Mouse (Mus musculus): ENCODE results near the gene Krt31. TPM values are rescaled to one million over a fixed set of nuclear protein-coding genes. Genes with fewer than 3 reads are reported as not detected.

Gene Krt31
- polyA plus RNA-seq (2016; fragmentation: Nextera tagmentation; extraction: Ambion mirVana), result not detected in 2 replicates

- H3K27ac ChIP-seq, result no peak within 1 kb of the TSS
- H3K27me3 ChIP-seq (ENCODE audit: insufficient read depth, poor library complexity, severe bottlenecking), result 0 out of 2 replicates have a peak, but pooled peaks cover 4% of the 10 kb centered on the region
- H3K9me3 ChIP-seq, result no peaks in the 10 kb centered on the region; the same call in 1 of the 2 replicates
- H3K4me1 ChIP-seq, result no peaks in the 10 kb centered on the region; the same call in 1 of the 2 replicates
- no peak for DNase-seq (ENCODE audit: low spot score)
- H3K36me3 ChIP-seq, result no peaks in the 10 kb centered on the region
- no peak within 1 kb of the TSS for H3K4me3 ChIP-seq
- 75% methylated on average over 3 of the region's 3 CpGs for WGBS
Measured at GRCm38 (mm10) chr11:100050451-100050850, at the start of gene Krt31. TSS of gene Krt31 (minus strand) at chr11:100050551.

DNA sequence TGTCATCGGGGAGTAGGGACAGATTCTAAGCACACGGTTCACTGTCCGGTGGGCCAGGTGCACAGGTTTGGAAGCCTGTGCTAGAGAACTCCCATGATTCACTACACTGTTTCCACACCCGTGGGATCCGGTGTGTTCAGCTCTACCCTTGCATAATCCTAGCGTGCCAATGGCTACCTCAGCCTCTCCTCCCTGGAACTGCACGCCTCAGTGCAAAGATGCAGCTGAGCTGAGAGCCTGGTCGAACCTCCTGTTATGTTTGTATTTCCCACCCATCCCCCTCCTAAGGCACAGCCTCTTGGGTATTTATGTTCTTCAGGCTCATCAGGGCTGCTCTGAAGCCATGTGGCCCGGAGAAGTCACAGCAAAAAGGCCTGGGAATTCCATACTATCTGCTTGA is 47.5 kb upstream of the Krt31 start:
- no peak for DNase-seq (ENCODE audit: low spot score)
- H3K36me3 ChIP-seq, result no peaks in the 10 kb centered on the region
- H3K4me3 ChIP-seq, result no peak overlapping the region
- peaks cover 11% of the 10 kb centered on the region for H3K4me1 ChIP-seq
- H3K9me3 ChIP-seq, result no peaks in the 10 kb centered on the region
- peak overlapping the region; percentile 23; the same call in 1 of the 2 replicates for H3K27ac ChIP-seq
- WGBS, result 69% methylated on average over 9 of the region's 9 CpGs
- peaks cover 14% of the 10 kb centered on the region; the same call in 1 of the 2 replicates for H3K27me3 ChIP-seq (ENCODE audit: insufficient read depth, poor library complexity, severe bottlenecking)

DNA sequence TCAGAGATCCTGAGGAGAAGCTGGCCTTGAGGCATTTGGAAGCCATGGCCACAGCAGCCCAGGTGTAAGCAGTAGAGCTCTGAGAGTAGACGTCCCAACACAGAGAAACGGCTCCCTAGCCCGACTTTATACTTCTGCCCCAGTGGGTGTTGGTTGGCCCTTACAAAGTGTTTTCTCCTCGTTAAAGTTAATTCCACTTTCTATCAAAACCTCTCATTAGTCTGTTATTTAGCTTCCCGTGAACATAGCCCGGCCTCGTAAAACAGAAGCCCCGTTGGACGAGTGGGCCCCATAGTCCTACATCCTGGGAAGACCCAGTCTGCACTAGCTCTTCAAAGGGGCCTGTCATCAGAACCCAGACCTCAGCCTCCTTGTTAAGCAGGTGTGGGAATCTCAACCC is 45.8 kb upstream of the Krt31 start, which contains the start of gene Krt35:
Gene Krt35, minus strand, starts transcription at position 101 of the 400 bp plus-strand sequence.
- Histone ChIP-seq H3K4me3 (no peak within 1 kb of the TSS), H3K27ac (no peak within 1 kb of the TSS), H3K4me1 (peaks cover 11% of the 10 kb centered on the region), H3K27me3 (ENCODE audit: insufficient read depth, poor library complexity, severe bottlenecking) (peaks cover 14% of the 10 kb centered on the region; the same call in 1 of the 2 replicates), H3K36me3 (no peaks in the 10 kb centered on the region), H3K9me3 (no peaks in the 10 kb centered on the region)
- no peak for DNase-seq (ENCODE audit: low spot score)
- WGBS, result 80% methylated on average over 9 of the region's 9 CpGs

DNA sequence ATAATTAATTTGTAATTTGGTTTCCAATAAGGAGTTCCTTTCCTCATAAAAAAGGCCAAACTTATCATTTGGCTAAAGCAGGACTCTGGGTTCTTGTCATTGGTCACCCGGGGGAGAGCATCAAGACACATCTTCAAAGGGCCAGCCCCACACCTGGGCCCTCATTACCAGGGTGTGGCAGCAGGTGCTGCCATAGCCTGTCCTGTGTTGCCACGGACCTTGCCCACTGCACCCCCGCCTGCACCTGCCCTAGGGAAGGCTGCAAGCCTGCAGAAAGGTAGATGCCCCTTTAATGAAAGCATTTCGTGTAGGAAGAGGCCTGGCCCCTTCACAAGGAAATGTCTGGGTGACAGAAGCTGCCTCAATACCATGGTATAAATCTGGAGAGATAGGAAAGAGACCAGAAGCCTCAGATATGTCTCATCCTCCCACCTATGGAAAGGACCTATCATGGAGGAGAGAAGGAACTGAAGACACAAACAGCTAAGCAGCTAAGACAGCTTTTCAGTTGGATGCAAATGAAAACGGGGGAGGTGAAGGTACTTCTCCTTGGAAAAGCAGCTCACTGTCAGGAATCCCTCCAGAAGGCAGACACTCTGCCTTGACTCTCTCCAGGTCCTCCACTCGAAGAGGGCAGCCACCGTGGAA is 38.2 kb upstream of the Krt31 start:
- H3K9me3 ChIP-seq, result no peaks in the 10 kb centered on the region
- no peak overlapping the region for H3K27ac ChIP-seq
- H3K27me3 ChIP-seq (ENCODE audit: insufficient read depth, poor library complexity, severe bottlenecking), result peaks cover 12% of the 10 kb centered on the region; the same call in 1 of the 2 replicates
- DNase-seq (ENCODE audit: low spot score), result no peak
- 59% methylated on average over 7 of the region's 7 CpGs for WGBS
- no peak overlapping the region for H3K4me3 ChIP-seq
- no peaks in the 10 kb centered on the region for H3K36me3 ChIP-seq
- H3K4me1 ChIP-seq, result no peaks in the 10 kb centered on the region

DNA sequence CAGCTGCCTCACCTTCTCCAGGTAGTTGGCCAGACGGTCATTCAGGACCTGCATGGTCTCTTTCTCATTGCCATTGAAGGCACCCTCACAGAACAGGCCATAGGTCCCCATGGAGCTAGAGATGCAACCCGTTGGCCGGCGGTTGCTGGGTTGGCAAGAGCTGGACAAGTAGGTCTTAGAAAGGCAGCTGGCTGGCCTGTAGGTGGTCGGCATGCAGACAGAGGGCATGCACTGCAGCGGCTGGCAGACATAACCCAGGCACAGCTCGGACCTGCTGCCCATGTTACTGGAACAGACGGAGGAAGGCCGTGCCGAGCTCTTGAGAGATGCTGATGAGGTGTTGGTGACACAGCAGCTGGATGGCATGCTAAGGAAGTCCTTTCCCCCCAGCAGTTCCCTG is 37.5 kb upstream of the Krt31 start, which contains the start of gene Krt32:
Gene Krt32, minus strand, starts transcription at position 366 of the 400 bp plus-strand sequence.
- no peaks in the 10 kb centered on the region for H3K36me3 ChIP-seq
- H3K9me3 ChIP-seq, result no peaks in the 10 kb centered on the region
- no peak for DNase-seq (ENCODE audit: low spot score)
- no peak within 1 kb of the TSS for H3K4me3 ChIP-seq
- peaks cover 6% of the 10 kb centered on the region; the same call in 1 of the 2 replicates for H3K27me3 ChIP-seq (ENCODE audit: insufficient read depth, poor library complexity, severe bottlenecking)
- no peaks in the 10 kb centered on the region for H3K4me1 ChIP-seq
- H3K27ac ChIP-seq, result no peak within 1 kb of the TSS
- WGBS, result 81% methylated on average over 10 of the region's 10 CpGs

DNA sequence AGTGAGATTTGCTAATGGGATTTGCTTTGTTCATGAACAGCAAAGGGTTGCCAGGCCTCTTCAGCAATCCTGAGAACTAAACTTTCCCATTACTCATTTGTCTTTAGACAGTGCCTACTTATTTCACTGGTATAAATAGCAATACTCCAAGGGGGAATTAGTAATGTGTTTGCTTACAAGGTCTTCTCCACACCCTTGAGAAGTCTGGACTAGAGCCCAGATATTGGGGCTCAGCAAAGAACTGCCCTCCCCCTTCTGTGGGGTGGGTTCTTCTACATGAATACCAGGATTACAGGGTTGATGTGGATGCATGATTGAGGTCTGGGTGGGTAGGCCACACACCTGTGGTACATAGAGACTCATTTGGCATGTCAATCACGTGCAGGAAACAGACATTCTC is 23.5 kb upstream of the Krt31 start:
- no peaks in the 10 kb centered on the region for H3K9me3 ChIP-seq
- no peak overlapping the region for H3K27ac ChIP-seq
- H3K4me3 ChIP-seq, result no peak overlapping the region
- no peaks in the 10 kb centered on the region; the same call in 1 of the 2 replicates for H3K27me3 ChIP-seq (ENCODE audit: insufficient read depth, poor library complexity, severe bottlenecking)
- no peak for DNase-seq (ENCODE audit: low spot score)
- H3K36me3 ChIP-seq, result no peaks in the 10 kb centered on the region
- 67% methylated on average over 1 of the region's 1 CpGs for WGBS
- no peaks in the 10 kb centered on the region for H3K4me1 ChIP-seq

DNA sequence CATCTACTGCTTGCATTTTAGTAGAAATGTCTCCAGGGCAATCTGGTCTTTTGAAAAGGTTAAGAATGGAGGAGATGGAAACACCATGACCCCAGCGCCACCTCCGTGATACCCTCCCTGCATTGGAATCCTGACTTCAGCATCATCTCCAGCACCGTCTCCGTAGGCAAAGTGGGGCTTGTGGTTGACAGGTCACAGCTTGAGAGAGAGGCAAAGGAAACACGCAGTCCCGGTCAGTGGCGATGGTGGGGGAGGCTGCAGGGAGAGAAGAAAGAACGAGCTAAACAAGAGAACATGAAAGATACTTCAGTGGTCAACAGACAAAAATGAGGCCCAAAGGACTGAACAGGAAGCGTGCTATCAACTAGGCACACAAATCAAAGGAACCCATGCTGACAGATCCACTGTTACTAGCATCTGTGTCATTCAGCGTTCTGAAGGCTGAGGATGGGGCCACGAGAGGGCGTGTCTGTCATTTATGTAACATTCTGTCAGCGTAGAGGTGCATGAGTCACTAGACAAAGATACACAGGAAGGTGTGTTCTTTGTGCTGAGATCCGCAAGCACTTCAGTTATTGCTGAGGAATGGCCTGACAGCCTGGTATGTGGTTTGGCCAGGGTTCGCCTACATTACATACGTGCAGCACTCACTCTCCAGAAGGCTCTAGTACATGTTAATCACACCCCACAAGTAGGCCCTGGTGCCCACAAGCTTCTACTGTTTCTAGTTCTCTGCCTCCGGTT is 17.1 kb upstream of the Krt31 start:
- Histone ChIP-seq H3K4me3 (no peak overlapping the region), H3K36me3 (no peaks in the 10 kb centered on the region), H3K27me3 (ENCODE audit: insufficient read depth, poor library complexity, severe bottlenecking) (no peaks in the 10 kb centered on the region), H3K9me3 (no peaks in the 10 kb centered on the region), H3K27ac (no peak overlapping the region), H3K4me1 (peaks cover 4% of the 10 kb centered on the region; the same call in 1 of the 2 replicates)
- no peak for DNase-seq (ENCODE audit: low spot score)
- 69% methylated on average over 17 of the region's 17 CpGs for WGBS

DNA sequence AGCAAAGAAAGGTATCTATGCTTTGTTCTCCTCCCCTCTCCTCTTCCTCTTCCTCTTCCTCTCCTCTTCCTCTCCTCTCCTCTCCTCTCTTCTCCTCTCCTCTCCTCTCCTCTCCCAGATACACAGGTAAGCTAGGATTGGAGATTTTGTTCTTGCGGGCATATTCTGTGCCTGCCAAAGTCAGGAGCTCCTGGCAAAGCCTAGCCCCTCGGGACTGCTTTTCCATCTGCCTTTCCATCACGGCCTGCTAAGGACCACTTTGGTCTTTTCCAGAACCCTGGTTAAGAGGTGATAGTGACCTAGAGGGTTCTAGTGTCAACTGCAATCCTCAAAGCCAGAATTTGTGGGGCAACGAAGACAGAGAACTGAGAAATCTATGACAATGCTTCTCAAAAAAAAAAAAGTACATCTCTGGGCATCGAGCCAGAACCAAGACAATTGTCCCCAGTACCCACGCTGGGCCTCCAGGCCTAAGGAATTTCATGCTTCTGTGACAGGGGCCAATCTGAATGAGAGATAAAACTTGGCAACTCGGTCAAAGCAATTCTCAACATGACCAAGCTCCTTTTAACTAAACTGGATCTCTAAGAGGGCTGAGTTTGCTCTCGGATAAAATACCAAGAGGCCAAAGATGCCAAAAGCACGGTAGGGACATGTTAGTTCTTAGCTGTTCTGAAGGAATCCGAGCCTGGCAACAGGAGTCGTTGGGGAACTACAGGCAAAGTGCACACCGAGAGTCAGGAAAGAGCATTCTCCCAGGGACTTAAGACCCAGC is 16.1 kb upstream of the Krt31 start:
- Histone ChIP-seq H3K9me3 (no peaks in the 10 kb centered on the region), H3K27me3 (ENCODE audit: insufficient read depth, poor library complexity, severe bottlenecking) (no peaks in the 10 kb centered on the region), H3K4me3 (no peak overlapping the region), H3K4me1 (peaks cover 4% of the 10 kb centered on the region; the same call in 1 of the 2 replicates), H3K27ac (no peak overlapping the region), H3K36me3 (no peaks in the 10 kb centered on the region)
- 65% methylated on average over 12 of the region's 12 CpGs for WGBS
- DNase-seq (ENCODE audit: low spot score), result no peak

GRCm38 (mm10) chr11:100058875-100059274 is 8.5 kb upstream of the Krt31 start:
- Histone ChIP-seq H3K4me1 (no peaks in the 10 kb centered on the region), H3K27me3 (ENCODE audit: insufficient read depth, poor library complexity, severe bottlenecking) (no peaks in the 10 kb centered on the region), H3K4me3 (no peak overlapping the region), H3K27ac (no peak overlapping the region), H3K36me3 (no peaks in the 10 kb centered on the region), H3K9me3 (no peaks in the 10 kb centered on the region)
- DNase-seq (ENCODE audit: low spot score), result no peak
- 73% methylated on average over 8 of the region's 8 CpGs for WGBS

- H3K27ac ChIP-seq, result no peak overlapping the region
- no peaks in the 10 kb centered on the region for H3K36me3 ChIP-seq
- no peaks in the 10 kb centered on the region for H3K27me3 ChIP-seq (ENCODE audit: insufficient read depth, poor library complexity, severe bottlenecking)
- 67% methylated on average over 9 of the region's 9 CpGs for WGBS
- H3K4me1 ChIP-seq, result no peaks in the 10 kb centered on the region
- no peak for DNase-seq (ENCODE audit: low spot score)
- H3K4me3 ChIP-seq, result no peak overlapping the region
- no peaks in the 10 kb centered on the region; the same call in 1 of the 2 replicates for H3K9me3 ChIP-seq
Measured at GRCm38 (mm10) chr11:100055686-100056655, 5.6 kb upstream of the Krt31 start.

DNA sequence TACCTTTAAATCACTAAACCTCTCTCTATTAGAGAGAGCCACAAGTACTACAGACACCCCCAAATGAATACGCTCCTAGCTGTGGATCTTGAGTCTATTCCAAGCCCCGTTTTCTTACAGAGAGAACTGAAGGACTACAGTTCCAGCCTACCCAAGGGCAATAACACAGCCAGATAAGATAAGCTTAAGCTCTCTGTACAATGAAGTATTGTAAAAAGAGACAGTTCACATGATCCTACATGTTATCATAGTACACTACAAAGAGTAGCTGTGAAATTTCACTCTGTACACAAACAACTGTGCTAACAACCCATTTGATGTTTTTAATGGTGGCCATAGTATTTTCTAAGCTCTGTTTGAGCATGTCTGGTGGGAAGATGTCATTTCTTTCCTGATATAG is 3.2 kb downstream of the Krt31 start:
- 57% methylated on average over 2 of the region's 2 CpGs for WGBS
- Histone ChIP-seq H3K27me3 (ENCODE audit: insufficient read depth, poor library complexity, severe bottlenecking) (0 out of 2 replicates have a peak, but pooled peaks cover 4% of the 10 kb centered on the region), H3K36me3 (no peaks in the 10 kb centered on the region), H3K4me1 (no peaks in the 10 kb centered on the region; the same call in 1 of the 2 replicates), H3K4me3 (no peak overlapping the region), H3K27ac (no peak overlapping the region), H3K9me3 (no peaks in the 10 kb centered on the region)
- DNase-seq (ENCODE audit: low spot score), result no peak
